Mouse (Mus musculus) c-Kit-positive CD71-positive TER-119-negative erythroid progenitor cells, embryonic 14.5 days (primary cell): Measurements from ENCODE around the gene Tmem82.

Experiments
- DNase-seq: peaks from one replicate; pipeline ENCODE4 v3.0.0-alpha.2; 2013; ENCODE audit warnings: low read depth

Tmem82 gene

DNA sequence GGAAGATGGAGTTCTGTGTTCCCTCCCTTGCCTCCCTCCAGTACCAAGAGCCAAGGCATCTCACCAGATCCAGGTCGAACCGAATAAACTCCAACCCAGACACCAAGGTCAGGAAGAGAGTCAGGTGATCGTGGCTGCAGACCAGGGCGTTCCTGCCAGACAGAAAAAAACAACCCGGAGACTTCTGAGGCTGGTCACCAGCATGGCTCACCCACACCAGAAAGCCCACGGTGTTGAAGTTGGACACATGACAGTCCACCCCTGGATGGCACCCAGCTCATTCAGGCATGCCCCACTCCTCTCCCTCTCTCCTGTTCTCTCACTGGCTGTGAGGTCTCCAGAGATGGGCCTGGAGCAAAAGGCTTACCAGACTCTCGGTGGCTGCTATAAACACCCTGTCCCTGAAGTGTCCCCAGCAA is 22.9 kb upstream of the Tmem82 start:
- no peak for DNase-seq

DNA sequence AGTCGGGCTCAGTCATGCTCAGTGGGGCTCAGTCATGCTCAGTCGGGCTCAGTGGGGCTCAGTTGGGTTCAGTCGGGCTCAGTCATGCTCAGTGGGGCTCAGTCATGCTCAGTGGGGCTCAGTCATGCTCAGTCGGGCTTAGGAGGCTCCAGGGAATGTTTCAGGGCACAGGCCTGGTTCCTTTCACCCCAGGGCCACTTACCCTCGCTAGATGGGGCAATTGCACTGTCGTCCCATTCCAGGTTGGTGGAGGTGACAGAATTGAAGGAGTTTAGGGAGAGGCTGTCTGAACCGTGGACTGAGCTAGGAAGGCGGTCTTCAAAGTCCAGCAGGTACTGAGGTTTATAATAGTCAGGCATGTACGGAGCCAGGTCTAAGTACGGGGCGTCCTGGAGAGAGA is 21.0 kb upstream of the Tmem82 start:
- no peak for DNase-seq

DNA sequence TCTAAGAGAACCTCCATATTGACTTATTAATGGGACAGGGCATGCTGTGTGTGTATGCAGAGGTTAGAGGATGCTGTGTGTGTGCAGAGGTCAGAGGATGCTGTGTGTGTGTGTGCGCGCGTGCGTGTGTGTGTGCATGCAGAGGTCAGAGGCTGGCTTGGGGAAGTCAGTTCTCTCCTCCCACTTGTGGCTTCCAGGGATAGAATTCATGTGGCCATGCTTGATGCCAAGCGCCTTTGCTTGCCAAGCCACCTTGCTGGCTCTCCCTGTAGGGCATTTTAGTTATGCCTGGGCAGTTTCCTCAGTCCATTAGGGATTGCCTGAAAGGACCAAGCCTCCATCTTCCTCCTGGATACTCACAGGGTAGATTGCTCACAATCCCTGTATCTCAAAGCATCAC is 18.3 kb upstream of the Tmem82 start:
- no peak for DNase-seq

DNA sequence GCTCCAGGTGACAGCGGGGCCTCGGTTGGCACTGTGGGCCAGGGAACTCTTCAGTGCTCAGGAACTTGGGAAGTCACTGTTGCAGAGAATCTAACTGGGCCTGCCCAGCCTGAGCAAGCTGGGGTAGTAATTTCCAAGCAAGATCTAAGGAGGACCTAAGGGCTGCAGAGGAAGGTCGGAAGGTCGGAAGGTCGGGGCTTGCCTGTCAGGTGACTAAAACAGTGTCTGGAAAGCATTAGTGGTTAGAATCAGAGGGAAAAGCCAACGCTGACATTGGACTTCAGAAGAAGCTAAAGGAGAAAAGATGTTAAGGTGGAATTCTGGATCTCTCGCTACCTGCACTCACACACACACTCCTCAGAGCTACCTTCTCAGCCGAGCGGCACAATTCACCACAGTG is 17.6 kb upstream of the Tmem82 start:
- no peak for DNase-seq

DNA sequence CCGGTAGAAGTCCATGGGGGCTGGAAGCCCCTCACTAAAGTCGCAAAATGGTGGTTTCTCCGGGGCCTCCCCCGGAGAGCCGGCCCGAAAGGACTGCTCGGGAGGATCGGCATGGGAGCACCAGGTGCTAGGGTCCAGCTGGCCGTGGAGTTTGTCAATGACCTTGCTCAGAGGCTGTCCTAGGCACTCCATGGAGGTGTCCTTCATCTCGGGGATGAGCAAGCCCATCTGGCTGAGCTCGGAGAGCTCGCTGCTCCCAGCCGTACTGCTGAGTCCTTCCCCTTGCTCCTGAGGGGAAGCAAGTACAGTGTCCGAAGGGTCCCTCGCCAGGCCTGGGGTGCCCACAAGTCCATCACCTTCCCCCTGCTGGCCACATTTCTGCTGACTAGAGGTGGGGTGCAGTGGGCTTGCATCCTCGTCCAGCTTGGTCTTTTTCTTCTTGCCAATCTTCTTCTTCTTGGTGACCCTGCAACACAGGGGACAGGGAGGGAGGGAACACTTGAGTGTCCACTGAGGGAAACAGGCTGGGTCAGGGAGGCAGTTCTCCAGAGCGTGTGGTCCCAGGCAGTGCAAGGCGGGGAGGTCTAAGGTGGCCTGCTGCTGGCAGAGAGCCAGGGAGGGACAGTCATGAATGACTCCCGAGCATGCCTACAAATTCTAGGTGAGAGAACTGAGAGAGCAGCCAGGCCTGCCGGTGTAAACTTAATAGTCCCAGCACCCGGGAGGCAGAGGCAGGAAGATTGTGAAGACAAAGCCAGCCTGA is 13.9 kb upstream of the Tmem82 start:
- no peak for DNase-seq

DNA sequence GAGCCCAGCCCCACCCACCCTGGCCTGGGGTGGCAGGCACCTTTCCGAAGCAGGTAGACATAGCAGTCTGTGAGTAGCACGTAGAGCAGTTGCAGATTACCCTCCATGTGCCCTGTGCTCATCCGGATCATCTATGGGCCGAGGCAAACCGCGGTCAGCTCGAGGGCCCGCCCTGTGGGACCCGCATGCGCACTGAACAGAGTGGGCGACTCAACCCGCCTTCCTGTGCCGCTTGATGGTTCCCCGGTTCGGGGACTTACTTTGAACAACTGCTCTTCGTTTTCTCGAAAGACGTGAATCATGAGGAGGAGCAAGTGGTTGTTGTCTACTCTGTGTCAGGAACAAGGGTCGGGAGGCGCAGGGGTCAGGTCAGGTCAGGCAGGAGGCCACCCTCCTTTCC is 12.8 kb upstream of the Tmem82 start:
- DNase-seq: no peak

DNA sequence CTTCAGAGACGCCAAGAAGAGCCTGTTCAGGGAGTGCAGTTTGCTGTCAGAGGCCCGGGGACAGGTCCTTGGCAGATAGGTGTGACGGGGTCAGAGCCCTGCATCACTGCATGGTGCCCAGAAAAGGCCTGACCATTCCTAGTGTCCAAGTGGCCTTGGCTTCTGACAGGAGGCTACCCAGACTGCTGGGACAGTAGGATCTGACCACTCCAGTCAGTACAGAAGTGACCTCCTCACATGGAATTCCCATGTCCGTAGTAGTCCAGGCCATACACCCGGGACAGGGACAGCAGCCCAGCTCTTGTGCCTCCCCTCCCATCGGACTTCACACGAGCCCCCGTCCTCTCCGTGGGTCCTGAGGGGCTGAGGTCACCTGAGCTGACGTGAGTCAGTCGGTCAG is 11.6 kb upstream of the Tmem82 start:
- DNase-seq: no peak

DNA sequence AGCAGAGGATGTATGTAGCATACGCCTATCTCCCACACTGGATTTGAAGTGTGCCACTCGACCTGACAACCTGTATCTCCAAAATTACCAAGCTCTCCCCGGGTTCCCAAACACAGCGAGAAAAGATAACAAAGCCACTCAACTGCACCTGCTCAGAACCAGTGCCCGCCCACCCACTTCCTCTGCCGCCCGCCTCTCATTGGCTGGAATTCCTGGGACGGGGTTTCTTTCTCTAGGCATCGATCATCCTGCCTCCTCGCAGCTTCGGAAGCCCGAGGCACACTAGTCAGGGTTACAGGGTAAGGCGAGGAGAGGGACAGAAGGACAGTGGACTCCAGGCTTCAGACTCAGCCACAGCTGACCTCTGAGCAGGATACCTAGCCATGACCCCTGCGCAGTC is 10.2 kb upstream of the Tmem82 start:
- no peak for DNase-seq

DNA sequence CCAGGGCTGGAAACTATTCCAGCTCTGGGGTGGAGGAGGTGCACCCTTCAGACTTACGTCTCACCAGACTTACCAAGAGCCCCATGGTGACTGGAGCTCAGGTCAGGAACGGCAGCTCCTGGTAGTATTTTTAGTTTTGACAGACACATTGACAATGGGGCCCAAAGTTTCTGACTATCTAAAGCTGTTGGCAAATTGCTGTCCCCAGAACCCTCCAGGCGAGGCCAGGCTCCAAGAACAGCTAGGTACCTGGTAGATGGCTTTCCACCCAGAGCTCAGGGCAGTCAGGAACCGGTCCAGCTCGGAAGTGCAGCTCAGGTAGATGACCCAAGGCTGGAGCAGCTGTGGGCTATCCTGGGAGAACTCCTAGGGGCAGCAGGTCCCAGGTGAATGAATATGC is 9.1 kb upstream of the Tmem82 start:
- DNase-seq: no peak

DNA sequence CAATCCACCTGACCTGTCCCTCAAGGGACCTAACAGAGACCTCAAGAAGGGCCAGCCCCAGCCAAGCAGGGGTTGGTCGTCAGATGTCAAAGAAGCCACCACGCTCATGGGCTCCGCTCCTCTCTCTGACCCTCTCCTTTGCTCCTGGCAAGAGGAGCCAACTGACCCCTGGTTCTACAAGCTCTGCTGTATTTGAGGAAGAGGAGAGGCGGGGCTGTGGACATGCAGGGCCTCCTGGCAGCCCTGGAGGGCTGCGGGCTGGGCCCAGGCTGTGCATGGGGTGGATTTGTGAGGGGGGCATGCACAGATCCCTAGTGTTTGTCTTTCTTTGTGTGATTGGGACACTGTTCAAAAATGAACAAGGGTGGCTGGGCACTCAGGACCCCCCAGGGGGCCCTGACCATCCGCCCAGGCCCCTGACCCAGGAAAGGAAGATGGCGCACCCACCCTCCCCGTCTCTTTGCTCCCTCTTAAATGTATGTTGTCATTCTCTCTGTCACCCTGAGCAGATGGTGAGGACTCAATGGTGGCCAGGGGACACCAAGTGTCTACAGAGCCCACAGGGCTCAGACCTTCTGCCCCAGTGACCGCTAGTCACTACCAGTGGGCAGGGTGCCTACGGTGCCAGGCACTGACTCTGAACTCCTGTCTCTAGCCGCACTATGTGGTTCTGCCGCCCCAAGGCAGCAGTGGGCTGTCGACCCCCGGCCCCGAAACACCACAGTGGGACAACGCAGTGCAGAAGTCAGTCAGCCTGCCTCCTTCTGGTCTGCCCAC is 7.5 kb upstream of the Tmem82 start:
- DNase-seq: no peak

DNA sequence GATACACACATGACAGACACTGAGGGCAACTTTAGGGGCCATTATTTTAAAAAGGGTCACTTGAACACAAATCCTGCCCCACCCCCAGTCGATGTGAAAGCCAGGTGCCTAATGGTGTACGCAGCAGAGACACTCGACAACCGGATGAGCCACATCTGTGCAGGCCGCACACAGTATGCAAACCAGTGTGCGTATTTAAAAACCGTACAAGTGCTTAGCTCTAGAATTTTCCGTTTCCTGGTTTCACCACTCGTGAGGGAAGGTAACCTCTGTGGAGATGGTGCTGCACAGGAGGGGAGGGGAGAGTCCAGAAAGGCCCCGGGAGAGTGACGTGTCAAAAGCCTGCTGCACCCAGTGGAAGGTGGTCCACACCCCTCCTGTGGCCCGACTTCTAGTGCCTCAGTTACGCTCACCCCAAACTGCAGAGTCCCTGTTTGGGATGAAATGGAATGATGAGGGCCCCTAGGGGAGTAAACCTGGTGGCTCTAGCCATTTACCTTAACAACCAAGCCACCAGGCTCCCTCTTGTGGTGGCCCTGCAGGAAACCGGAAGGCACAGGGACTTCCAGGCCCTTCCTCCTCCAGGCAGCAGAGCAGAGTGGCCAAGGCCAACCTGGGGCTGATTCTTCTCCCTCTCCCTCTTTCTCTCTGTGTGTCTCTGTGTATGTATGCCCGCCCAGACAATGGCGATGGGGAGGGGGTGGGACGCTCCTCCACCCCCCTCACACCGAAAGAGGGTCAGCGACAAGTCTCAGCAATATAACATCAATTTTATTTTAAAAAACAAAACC is 6.7 kb upstream of the Tmem82 start:
- no peak for DNase-seq

DNA sequence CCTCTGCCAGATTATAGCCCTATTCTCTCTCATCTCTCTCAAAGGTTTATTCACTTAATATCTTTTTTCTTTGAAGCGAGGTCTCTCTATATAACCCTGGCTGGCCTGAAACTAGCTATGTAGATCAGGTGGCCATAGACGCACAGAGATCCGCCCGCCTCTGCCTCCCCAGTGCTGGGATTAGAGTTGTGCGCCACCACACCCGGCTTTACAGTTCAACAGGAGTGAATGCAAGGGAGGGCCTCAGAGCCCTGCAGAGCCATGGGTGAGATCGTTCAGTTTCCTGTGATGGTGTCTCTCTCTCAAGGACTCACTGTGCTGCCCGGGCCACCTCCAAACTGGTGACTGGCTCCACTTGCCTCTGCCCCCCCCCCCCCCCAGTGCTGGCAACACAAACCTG is 5.7 kb upstream of the Tmem82 start:
- DNase-seq: no peak

DNA sequence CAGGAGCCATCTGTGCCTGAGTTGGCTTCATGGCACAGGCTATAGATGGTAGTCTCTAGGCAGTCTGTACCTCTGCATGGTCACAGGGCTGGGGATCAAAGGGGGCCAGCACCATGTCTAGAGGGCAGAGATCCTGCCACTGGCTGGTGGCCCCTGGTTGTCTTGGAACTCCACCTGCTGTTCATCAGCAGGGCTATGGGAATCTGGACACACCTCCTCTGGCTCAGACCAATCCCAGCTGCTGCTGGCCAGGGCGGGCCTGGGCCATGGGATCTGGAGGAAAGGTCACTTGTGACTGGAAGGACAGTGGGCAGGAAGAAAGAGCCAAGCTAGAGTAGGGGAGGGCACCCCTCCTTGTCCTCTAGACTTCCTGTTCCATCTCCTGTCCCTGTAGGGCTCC is 5.2 kb upstream of the Tmem82 start, which contains the start of gene Slc25a34:
Gene Slc25a34 (minus strand): TSS at position 156 of the 400 bp plus-strand sequence.
- no peak for DNase-seq

DNA sequence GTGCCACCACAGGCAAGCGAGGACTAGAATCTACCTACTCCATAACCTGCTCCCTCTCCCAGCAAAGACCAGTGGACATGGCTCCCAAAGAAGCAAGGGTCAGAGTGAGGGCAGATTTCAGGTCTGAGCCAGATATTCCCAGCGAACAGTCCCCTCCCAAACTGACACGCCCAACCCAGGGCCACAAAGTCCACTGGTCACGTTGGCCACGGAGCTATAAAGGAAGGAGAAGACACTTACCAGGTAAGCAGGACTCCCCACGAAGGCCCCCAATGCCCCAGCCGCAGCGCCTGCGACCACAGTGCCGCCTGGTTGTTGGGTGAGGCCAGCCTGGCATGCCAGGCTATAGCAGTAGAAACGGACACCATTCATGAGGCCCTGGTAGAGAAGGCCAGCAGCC is 4.6 kb upstream of the Tmem82 start:
- no peak for DNase-seq

DNA sequence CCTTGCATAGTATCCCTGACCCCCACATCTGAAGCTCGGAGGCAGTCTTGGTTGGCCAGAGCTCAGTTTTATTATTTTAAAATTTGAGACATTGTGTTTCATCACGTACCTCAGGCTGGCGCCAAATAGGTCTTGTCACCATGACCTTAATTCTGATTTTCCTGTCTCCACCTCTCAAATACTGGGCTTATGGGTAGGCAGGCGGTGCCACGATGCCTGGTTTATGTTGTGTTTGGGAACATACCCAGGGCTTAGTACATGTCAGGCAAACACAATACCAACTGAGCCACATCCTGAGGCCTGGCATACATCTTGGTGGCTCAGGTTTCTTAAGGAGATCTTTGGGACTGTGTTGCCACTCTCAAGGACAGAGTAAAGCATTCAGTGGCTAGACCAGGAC is 4.1 kb upstream of the Tmem82 start:
- no peak for DNase-seq

DNA sequence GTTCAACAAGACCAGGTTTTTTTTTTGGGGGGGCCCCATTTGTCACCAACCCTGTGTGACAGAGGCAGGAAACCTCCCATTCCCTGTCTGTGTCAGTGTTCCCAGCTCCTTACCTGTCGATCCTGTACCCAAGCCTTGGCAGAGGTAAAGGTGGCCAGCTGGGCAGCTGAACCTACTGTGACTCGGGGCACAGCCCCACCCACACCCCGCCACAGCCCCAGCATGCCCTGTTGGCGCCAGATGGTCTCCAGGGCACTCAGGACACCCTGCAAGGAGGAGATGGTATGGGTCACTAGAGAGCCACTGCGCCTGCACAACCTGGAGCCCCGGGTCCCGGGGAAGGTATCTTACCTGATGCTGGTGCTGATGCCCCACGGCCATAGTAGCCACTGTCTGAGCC is 3.7 kb upstream of the Tmem82 start:
- DNase-seq: no peak

DNA sequence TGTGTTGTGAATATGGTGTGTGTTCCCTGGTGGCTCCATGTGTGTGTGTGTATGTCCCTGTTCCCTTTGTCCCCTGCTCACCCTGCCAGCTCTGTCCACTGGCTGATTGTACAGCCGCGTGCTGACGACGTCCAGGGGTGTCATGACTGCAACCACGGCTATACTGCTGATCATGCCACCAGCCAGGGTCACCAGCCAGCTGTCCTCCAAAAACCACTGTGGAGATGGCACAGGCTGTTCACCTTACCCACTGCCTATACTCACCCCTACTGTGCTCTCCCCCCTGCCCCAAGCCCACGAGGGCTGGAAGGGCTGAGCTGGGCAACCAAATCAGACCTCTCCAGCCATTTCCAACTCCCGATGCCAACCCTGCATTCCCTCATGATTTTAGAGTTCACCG is 2.9 kb upstream of the Tmem82 start:
- DNase-seq: no peak

DNA sequence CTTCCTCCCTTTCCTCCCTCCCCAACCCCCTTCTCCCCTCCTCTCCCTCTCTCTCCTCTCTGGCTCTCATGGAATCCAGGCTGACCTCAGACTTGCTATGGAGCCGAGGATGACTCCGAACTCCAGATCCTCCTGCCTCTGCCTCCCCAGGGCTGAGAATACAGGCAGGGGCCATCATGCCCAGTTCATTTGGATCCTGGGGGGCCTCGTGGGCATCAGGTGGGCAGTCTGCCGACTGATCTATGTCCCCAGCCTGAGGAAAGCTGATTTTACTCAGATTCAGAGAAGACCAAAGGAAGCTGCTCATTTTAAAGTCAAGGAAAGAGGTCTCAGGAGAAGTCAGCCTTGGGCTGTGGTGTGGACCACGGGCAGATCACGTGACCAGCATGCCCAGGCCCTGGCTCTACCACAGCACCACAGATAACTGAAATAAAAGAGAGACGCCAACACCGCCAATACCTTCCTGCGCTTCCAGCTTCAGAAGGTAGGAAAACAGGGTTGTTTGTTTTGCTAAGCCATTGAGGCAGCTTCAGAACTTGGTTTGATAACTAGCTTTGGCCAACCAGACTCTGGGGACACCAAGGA is 958 bp upstream of the Tmem82 start:
- DNase-seq: no peak

DNA sequence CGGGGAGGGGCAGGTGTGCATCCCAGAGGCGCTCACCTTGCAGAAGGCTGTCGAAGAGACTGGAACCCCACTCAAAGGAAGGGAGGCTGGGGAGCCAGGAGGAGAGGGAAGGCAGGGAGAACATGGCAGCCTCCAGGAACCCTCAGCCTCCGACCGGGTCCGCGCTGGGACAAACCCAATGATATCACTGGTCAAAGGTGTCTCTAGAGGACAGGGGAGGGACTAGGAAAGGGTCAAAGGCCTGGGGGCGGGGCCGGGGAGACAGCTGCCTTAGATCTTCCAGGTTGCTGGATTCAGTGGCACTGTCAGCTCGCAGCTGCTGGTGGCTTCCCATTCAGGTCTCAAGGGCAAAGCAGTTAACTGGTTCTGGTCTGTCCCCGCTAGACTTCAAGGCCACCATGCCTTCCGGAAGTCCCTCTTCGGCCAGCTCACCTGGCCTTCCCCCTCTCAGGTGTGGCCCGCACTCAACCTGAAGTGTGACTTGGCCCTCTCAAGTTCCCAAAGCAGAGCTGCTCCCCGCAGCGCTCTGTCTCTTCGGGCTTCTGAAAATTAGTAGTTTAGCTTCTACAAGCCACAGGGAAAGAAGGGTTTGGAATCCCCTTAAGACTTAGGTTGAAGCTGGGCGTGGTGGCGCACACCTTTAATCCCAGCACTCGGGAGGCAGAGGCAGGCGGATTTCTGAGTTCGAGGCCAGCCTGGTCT is 419 bp downstream of the Tmem82 start:
- no peak for DNase-seq

DNA sequence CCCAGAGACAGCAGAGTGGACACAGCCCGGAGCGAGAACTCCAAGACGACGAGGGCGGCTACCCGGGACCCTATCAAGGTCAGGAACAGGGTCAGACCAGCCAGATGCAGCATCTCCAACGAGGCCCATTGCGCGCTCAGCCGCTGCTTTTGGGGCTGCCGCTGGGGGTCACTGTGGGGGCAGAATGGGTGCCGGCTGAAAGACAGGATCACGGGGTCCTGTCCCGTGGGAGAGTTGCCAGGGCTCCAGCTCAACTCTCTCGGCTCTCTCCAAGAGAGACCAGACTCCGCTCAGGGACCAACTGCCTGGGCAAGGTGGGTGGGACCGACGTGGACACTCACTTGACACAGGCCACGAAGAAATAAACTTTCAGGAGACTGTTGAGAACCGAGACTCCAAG is 1.1 kb downstream of the Tmem82 start:
- DNase-seq: peak; percentile 33

DNA sequence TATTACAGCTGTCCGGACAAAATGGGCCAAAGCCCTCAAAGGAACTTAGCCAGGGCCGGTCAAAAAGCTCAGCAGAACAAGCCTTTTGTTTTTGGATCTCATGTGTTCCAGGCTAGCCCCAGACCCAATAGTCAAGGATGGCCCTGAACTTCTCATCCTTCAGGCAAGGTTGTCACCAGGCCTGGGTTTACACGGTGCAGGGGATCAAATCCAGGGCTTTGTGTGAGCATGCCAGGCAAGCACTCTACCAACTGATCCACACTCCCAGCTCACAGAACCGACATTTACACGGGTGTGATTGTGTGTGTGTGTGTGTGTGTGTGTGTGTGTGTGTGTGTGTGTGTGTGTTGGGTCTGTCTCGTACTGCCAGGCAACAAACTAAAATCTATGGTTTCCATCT is 1.6 kb downstream of the Tmem82 start:
- no peak for DNase-seq

DNA sequence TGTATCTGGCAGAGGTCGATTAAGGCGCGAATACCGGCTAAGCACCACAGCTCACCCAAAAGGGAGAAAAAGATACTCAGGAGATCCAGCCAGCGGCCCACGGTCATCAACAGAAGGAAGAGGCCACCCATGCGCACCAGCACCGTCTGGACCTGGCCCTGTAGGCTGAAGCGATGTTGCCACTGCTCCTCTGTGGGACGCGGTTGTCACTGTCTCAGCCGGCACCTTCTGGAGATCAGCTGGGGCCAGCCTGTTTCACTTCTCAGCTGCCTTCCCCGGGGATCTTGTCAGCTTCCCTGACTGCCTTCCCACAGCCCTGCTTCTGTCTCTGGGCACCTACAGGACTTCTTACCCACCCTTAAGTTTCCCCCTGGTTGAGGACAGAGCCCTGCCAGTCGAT is 3.5 kb downstream of the Tmem82 start:
- no peak for DNase-seq
